Mouse (Mus musculus) embryonic facial prominence, embryonic 12.5 days (tissue): ENCODE data around the gene Tmc5. TPM values are rescaled to one million over a fixed set of nuclear protein-coding genes. Genes with fewer than 3 reads are reported as not detected.

ENCODE experiments used
- ATAC-seq: fragments of 200-750 bp; cut with Nextera tagmentation; 2 replicates; pipeline ENCODE4 v1.8.0; 2017; ENCODE audit not compliant: insufficient number of reproducible peaks, insufficient read depth, low FRiP score, low TSS enrichment
- H3K27ac ChIP-seq: fragments of 300-500 bp; sonication (generic); 2 replicates; pipeline ENCODE4 v1.5.1; 2016; ENCODE audit warnings: mild to moderate bottlenecking
- H3K27me3 ChIP-seq: fragments of 300-500 bp; sonication (generic); 2 replicates; pipeline ENCODE4 v1.6.1; 2016; ENCODE audit warnings: mild to moderate bottlenecking, moderate library complexity
- H3K36me3 ChIP-seq: fragments of 300-500 bp; sonication (generic); 2 replicates; pipeline ENCODE4 v1.6.1; 2016; ENCODE audit warnings: mild to moderate bottlenecking
- H3K4me1 ChIP-seq: fragments of 300-500 bp; sonication (generic); 2 replicates; pipeline ENCODE4 v1.6.1; 2016
- H3K4me2 ChIP-seq: fragments of 300-500 bp; sonication (generic); replicated peaks from 2 replicates; pipeline ENCODE4 v1.6.1; 2016; ENCODE audit warnings: mild to moderate bottlenecking, moderate library complexity
- H3K4me3 ChIP-seq: fragments of 300-500 bp; sonication (generic); 2 replicates; pipeline ENCODE4 v1.5.1; 2016; ENCODE audit warnings: mild to moderate bottlenecking
- H3K9ac ChIP-seq: fragments of 300-500 bp; sonication (generic); 2 replicates; pipeline ENCODE4 v1.6.1; 2016; ENCODE audit warnings: mild to moderate bottlenecking, moderate library complexity
- H3K9me3 ChIP-seq: fragments of 300-500 bp; sonication (generic); 2 replicates; pipeline ENCODE4 v1.6.1; 2016; ENCODE audit warnings: mild to moderate bottlenecking, moderate library complexity
- WGBS: fragments of 180-500 bp; shearing (Covaris S2); methylation state at CpG from one replicate; pipeline ENCODE4 v1.1.7; 2016; 5-methylcytosine and 5-hydroxymethylcytosine counted together
- polyA plus RNA-seq: library from polyadenylated mRNA; unstranded; fragments of >200 nt; fragmentation: Nextera tagmentation; extraction: Ambion mirVana; gene quantifications from 2 replicates; pipeline ENCODE4 v1.2.1, GENCODE M21; 2016

Tmc5 gene
- polyA plus RNA-seq, 1 experiment from 2014 or later: 0.12 TPM

- ATAC-seq: no peak
- no peak overlapping the region for H3K9ac ChIP-seq
- H3K4me2 ChIP-seq: no peak overlapping the region
- 75% methylated on average over 6 of the region's 6 CpGs for WGBS
- H3K4me3 ChIP-seq: no peak overlapping the region
- H3K27ac ChIP-seq: no peak overlapping the region
- no peaks in the 10 kb centered on the region for H3K27me3 ChIP-seq
- peaks cover 8% of the 10 kb centered on the region for H3K4me1 ChIP-seq
- H3K36me3 ChIP-seq: no peaks in the 10 kb centered on the region
- no peaks in the 10 kb centered on the region for H3K9me3 ChIP-seq
These were observed 11.2 kb upstream of the Tmc5 start for GRCm38 (mm10) chr7:118585856-118586255.

- ATAC-seq: no peak
- Histone ChIP-seq H3K36me3 (no peaks in the 10 kb centered on the region), H3K27me3 (0 out of 2 replicates have a peak, but pooled peaks cover 2% of the 10 kb centered on the region), H3K9ac (no peak overlapping the region), H3K27ac (no peak overlapping the region), H3K9me3 (no peaks in the 10 kb centered on the region), H3K4me1 (peaks cover 16% of the 10 kb centered on the region), H3K4me2 (no peak overlapping the region), H3K4me3 (no peak overlapping the region)
- 96% methylated on average over 5 of the region's 5 CpGs for WGBS
These were observed 6.3 kb upstream of the Tmc5 start for GRCm38 (mm10) chr7:118590726-118591305.

- Histone ChIP-seq H3K4me3 (no peak overlapping the region), H3K9me3 (no peaks in the 10 kb centered on the region), H3K27me3 (peaks cover 15% of the 10 kb centered on the region), H3K4me2 (no peak overlapping the region), H3K27ac (no peak overlapping the region), H3K9ac (no peak overlapping the region), H3K4me1 (peaks cover 18% of the 10 kb centered on the region), H3K36me3 (no peaks in the 10 kb centered on the region)
- no peak for ATAC-seq
- 17% methylated on average over 6 of the region's 6 CpGs for WGBS
These were observed 5.0 kb upstream of the Tmc5 start for GRCm38 (mm10) chr7:118592146-118592545.

- ATAC-seq: peak; percentile 62; the same call in 1 of the 2 replicates
- peak overlapping the region; percentile 43; the same call in 1 of the 2 replicates for H3K4me2 ChIP-seq
- H3K9me3 ChIP-seq: no peaks in the 10 kb centered on the region
- H3K36me3 ChIP-seq: no peaks in the 10 kb centered on the region
- H3K27me3 ChIP-seq: peaks cover 28% of the 10 kb centered on the region
- 10% methylated on average over 9 of the region's 9 CpGs for WGBS
- H3K4me3 ChIP-seq: no peak overlapping the region
- H3K4me1 ChIP-seq: peaks cover 24% of the 10 kb centered on the region
- peak overlapping the region; percentile 77 for H3K27ac ChIP-seq
- no peak overlapping the region for H3K9ac ChIP-seq
These were observed 3.3 kb upstream of the Tmc5 start for GRCm38 (mm10) chr7:118593567-118594407.

- Histone ChIP-seq H3K27ac (peak overlapping the region; percentile 48; the same call in 1 of the 2 replicates), H3K9ac (no peak overlapping the region), H3K4me1 (peaks cover 24% of the 10 kb centered on the region), H3K4me3 (no peak overlapping the region), H3K36me3 (no peaks in the 10 kb centered on the region), H3K9me3 (no peaks in the 10 kb centered on the region), H3K4me2 (peak overlapping the region; percentile 43), H3K27me3 (peaks cover 28% of the 10 kb centered on the region)
- no peak for ATAC-seq
- 33% methylated on average over 10 of the region's 10 CpGs for WGBS
These were observed 2.5 kb upstream of the Tmc5 start for GRCm38 (mm10) chr7:118594611-118595010.

- H3K36me3 ChIP-seq: no peaks in the 10 kb centered on the region
- peaks cover 28% of the 10 kb centered on the region for H3K27me3 ChIP-seq
- H3K9ac ChIP-seq: no peak overlapping the region
- no peaks in the 10 kb centered on the region for H3K9me3 ChIP-seq
- no peak for ATAC-seq
- peak overlapping the region; percentile 13; the same call in 1 of the 2 replicates for H3K4me3 ChIP-seq
- H3K4me2 ChIP-seq: peak overlapping the region; percentile 43
- H3K27ac ChIP-seq: no peak overlapping the region
- H3K4me1 ChIP-seq: peaks cover 24% of the 10 kb centered on the region
- WGBS: 1% methylated on average over 14 of the region's 14 CpGs
These were observed 1.9 kb upstream of the Tmc5 start for GRCm38 (mm10) chr7:118595228-118595627.

- no peak overlapping the region for H3K4me3 ChIP-seq
- H3K27ac ChIP-seq: no peak overlapping the region
- WGBS: 79% methylated on average over 11 of the region's 11 CpGs
- no peak for ATAC-seq
- no peaks in the 10 kb centered on the region for H3K9me3 ChIP-seq
- H3K4me2 ChIP-seq: no peak overlapping the region
- H3K4me1 ChIP-seq: peaks cover 24% of the 10 kb centered on the region
- no peak overlapping the region for H3K9ac ChIP-seq
- peaks cover 28% of the 10 kb centered on the region for H3K27me3 ChIP-seq
- no peaks in the 10 kb centered on the region for H3K36me3 ChIP-seq
These were observed 826 bp upstream of the Tmc5 start for GRCm38 (mm10) chr7:118596271-118596670.

- ATAC-seq: no peak
- Histone ChIP-seq H3K4me1 (peaks cover 8% of the 10 kb centered on the region), H3K4me3 (no peak overlapping the region), H3K36me3 (no peaks in the 10 kb centered on the region), H3K27me3 (peaks cover 28% of the 10 kb centered on the region), H3K27ac (no peak overlapping the region), H3K9me3 (no peaks in the 10 kb centered on the region), H3K9ac (no peak overlapping the region), H3K4me2 (no peak overlapping the region)
- WGBS: 71% methylated on average over 12 of the region's 12 CpGs
These were observed 3.0 kb downstream of the Tmc5 start for GRCm38 (mm10) chr7:118599954-118600631.

GRCm38 (mm10) chr7:118604842-118605241 is 7.7 kb downstream of the Tmc5 start:
- WGBS: 88% methylated on average over 8 of the region's 8 CpGs
- H3K9me3 ChIP-seq: no peaks in the 10 kb centered on the region
- no peaks in the 10 kb centered on the region for H3K4me1 ChIP-seq
- no peaks in the 10 kb centered on the region for H3K36me3 ChIP-seq
- no peak overlapping the region for H3K27ac ChIP-seq
- no peak overlapping the region for H3K4me3 ChIP-seq
- no peak overlapping the region for H3K9ac ChIP-seq
- no peak overlapping the region for H3K4me2 ChIP-seq
- no peak for ATAC-seq
- no peaks in the 10 kb centered on the region for H3K27me3 ChIP-seq

- H3K9ac ChIP-seq: no peak overlapping the region
- WGBS: 93% methylated on average over 7 of the region's 7 CpGs
- no peak overlapping the region for H3K4me2 ChIP-seq
- no peak overlapping the region for H3K27ac ChIP-seq
- no peak for ATAC-seq
- no peak overlapping the region for H3K4me3 ChIP-seq
- H3K4me1 ChIP-seq: no peaks in the 10 kb centered on the region
- H3K27me3 ChIP-seq: no peaks in the 10 kb centered on the region
- H3K36me3 ChIP-seq: no peaks in the 10 kb centered on the region
- no peaks in the 10 kb centered on the region for H3K9me3 ChIP-seq
These were observed 12.7 kb downstream of the Tmc5 start for GRCm38 (mm10) chr7:118609815-118610214.

GRCm38 (mm10) chr7:118610721-118611120 is 13.6 kb downstream of the Tmc5 start:
- no peak for ATAC-seq
- Histone ChIP-seq H3K4me2 (no peak overlapping the region), H3K9ac (no peak overlapping the region), H3K4me1 (no peaks in the 10 kb centered on the region), H3K27me3 (no peaks in the 10 kb centered on the region), H3K27ac (no peak overlapping the region), H3K36me3 (no peaks in the 10 kb centered on the region), H3K9me3 (no peaks in the 10 kb centered on the region), H3K4me3 (no peak overlapping the region)
- 86% methylated on average over 13 of the region's 13 CpGs for WGBS
